Mouse (Mus musculus) liver, embryonic 16.5 days (tissue): ENCODE measurements around the gene Osbpl2. TPM values are rescaled to one million over a fixed set of nuclear protein-coding genes. Genes with fewer than 3 reads are reported as not detected.

Experiments
- ATAC-seq: fragments of 200-750 bp; cut with Nextera tagmentation; 2 replicates; pipeline ENCODE4 v1.8.0; 2017; ENCODE audit warnings: low read depth, mild to moderate bottlenecking, moderate number of reproducible peaks, moderate library complexity
- H3K27ac ChIP-seq: fragments of 300-500 bp; sonication (generic); 2 replicates; pipeline ENCODE4 v1.5.1; 2014; ENCODE audit warnings: mild to moderate bottlenecking, low read length
- H3K27me3 ChIP-seq: fragments of 300-500 bp; sonication (generic); 2 replicates; pipeline ENCODE4 v1.6.1; 2014; ENCODE audit warnings: low read depth, low read length, mixed read lengths; ENCODE audit not compliant: control insufficient read depth, insufficient read depth
- H3K36me3 ChIP-seq: fragments of 300-500 bp; sonication (generic); 2 replicates; pipeline ENCODE4 v1.6.1; 2014; ENCODE audit warnings: mild to moderate bottlenecking; ENCODE audit not compliant: control insufficient read depth, insufficient read depth
- H3K4me1 ChIP-seq: fragments of 300-500 bp; sonication (generic); 2 replicates; pipeline ENCODE4 v1.6.1; 2014; ENCODE audit warnings: low read depth, low read length, mixed read lengths; ENCODE audit not compliant: control insufficient read depth
- H3K4me2 ChIP-seq: fragments of 300-500 bp; sonication (generic); 2 replicates; pipeline ENCODE4 v1.6.1; 2014; ENCODE audit warnings: low read depth, low read length, mixed read lengths
- H3K4me3 ChIP-seq: fragments of 300-500 bp; sonication (generic); 2 replicates; pipeline ENCODE4 v1.5.1; 2014; ENCODE audit warnings: low read depth, mild to moderate bottlenecking, low read length
- H3K9ac ChIP-seq: fragments of 300-500 bp; sonication (generic); 2 replicates; pipeline ENCODE4 v1.6.1; 2014; ENCODE audit warnings: low read depth, low read length
- H3K9me3 ChIP-seq: fragments of 300-500 bp; sonication (generic); replicated peaks from 2 replicates; pipeline ENCODE4 v1.6.1; 2016; ENCODE audit warnings: low read length; ENCODE audit not compliant: control insufficient read depth
- WGBS: fragments of 180-500 bp; shearing (Covaris S2); extraction: QIAGEN DNeasy Blood & Tissue Kit; methylation state at CpG from one replicate; pipeline ENCODE4 v1.1.7; 2014; ENCODE audit not compliant: insufficient replicate concordance; 5-methylcytosine and 5-hydroxymethylcytosine counted together
- polyA plus RNA-seq: library from polyadenylated mRNA; unstranded; fragments of >200 nt; fragmentation: Nextera tagmentation; extraction: Ambion mirVana; gene quantifications from 2 replicates; pipeline ENCODE4 v1.2.1, GENCODE M21; 2015

Osbpl2 gene
- polyA plus RNA-seq, 1 experiment from 2014 or later = 10.2 TPM

GRCm38 (mm10) chr2:180127675-180128074 lies 8.6 kb downstream of the Osbpl2 start:
- no peaks in the 10 kb centered on the region for H3K27me3 ChIP-seq
- H3K36me3 ChIP-seq = no peaks in the 10 kb centered on the region
- H3K4me3 ChIP-seq = no peak overlapping the region
- H3K27ac ChIP-seq = no peak overlapping the region
- ATAC-seq = no peak
- no peak overlapping the region for H3K9ac ChIP-seq
- H3K9me3 ChIP-seq = no peaks in the 10 kb centered on the region
- peaks cover 5% of the 10 kb centered on the region for H3K4me1 ChIP-seq
- H3K4me2 ChIP-seq = no peak overlapping the region
- WGBS = 28% methylated on average over 1 of the region's 1 CpGs

- no peaks in the 10 kb centered on the region for H3K9me3 ChIP-seq
- H3K4me1 ChIP-seq = peaks cover 4% of the 10 kb centered on the region
- WGBS = 46% methylated on average over 4 of the region's 4 CpGs
- H3K9ac ChIP-seq = no peak overlapping the region
- H3K36me3 ChIP-seq = no peaks in the 10 kb centered on the region
- no peak overlapping the region for H3K27ac ChIP-seq
- no peaks in the 10 kb centered on the region for H3K27me3 ChIP-seq
- ATAC-seq = no peak
- H3K4me3 ChIP-seq = no peak overlapping the region
- H3K4me2 ChIP-seq = no peak overlapping the region
Observed at GRCm38 (mm10) chr2:180133231-180133630, 14.1 kb downstream of the Osbpl2 start.

DNA sequence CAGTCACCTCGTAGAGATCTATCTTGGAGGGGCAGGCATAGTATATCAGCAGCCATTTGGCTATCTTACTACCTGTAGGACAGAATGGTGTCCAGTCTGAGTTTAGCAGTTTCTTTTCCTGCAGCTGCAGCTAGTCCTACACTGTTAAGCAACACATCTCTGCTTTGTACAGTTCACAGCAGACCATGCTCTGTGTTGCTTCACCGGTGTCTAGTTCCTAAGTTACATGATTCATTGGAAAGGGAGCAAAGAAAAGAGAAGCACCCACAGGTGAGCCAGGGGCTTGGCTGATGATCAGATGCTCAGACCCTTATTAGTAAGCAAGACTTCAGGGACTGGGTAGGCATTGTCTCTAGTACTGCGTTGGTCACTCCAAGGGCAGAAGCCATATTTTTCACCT lies 14.8 kb downstream of the Osbpl2 start:
- Histone ChIP-seq H3K4me1 (peaks cover 4% of the 10 kb centered on the region), H3K27ac (no peak overlapping the region), H3K9ac (no peak overlapping the region), H3K36me3 (no peaks in the 10 kb centered on the region), H3K9me3 (no peaks in the 10 kb centered on the region), H3K4me3 (no peak overlapping the region), H3K4me2 (no peak overlapping the region), H3K27me3 (no peaks in the 10 kb centered on the region)
- WGBS = 62% methylated on average over 3 of the region's 3 CpGs
- ATAC-seq = 0 out of 2 replicates have a peak, but pooled peaks have one; percentile 19

DNA sequence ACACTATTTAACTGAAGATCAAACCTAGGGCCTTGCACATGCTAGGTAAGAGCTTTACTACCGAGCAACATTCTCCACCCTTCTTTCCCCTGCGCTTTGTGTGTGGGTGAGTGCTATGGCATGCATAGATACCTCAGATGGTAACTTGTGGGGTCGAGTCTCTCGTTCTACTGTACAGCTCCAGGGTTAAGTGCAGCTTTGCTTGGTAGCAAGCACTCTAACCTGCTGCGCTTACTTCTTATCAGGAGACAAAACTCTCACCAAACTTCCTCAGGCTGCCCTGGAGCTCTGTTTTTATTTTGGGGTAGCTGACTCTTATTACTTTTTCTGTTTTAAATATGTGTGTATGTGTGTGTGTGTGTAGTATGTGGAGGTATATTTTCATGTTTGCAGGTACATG lies 16.3 kb downstream of the Osbpl2 start:
- H3K4me2 ChIP-seq = no peak overlapping the region
- no peaks in the 10 kb centered on the region for H3K27me3 ChIP-seq
- no peaks in the 10 kb centered on the region for H3K36me3 ChIP-seq
- ATAC-seq = no peak
- H3K4me1 ChIP-seq = peaks cover 4% of the 10 kb centered on the region
- H3K27ac ChIP-seq = no peak overlapping the region
- no peaks in the 10 kb centered on the region for H3K9me3 ChIP-seq
- WGBS = 36% methylated on average over 5 of the region's 5 CpGs
- H3K9ac ChIP-seq = no peak overlapping the region
- no peak overlapping the region for H3K4me3 ChIP-seq

DNA sequence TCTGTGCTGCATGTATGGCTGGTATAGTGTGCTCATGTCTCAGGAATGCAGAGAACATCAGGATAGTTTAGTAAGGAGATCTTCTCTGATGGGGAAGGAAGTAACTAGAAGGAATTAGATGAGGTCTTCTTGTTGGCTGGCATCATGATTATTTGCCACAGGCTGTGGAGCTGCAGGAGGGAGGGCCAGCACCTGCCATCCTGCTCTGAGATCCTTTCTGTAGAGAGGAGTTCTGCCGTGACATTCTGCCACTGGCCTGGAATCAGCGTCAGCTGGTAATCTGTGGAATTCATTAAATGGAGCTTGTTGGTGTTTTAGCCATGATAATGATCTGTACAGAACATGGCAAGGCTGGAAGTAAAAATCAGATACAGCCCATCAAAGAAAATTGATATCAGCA lies 27.0 kb downstream of the Osbpl2 start:
- no peak for ATAC-seq
- Histone ChIP-seq H3K4me3 (no peak overlapping the region), H3K27ac (no peak overlapping the region), H3K9me3 (no peaks in the 10 kb centered on the region), H3K36me3 (peaks cover 5% of the 10 kb centered on the region; the same call in 1 of the 2 replicates), H3K4me2 (no peak overlapping the region), H3K9ac (no peak overlapping the region), H3K27me3 (no peaks in the 10 kb centered on the region), H3K4me1 (no peaks in the 10 kb centered on the region)
- WGBS = 83% methylated on average over 2 of the region's 2 CpGs

GRCm38 (mm10) chr2:180147379-180147778 lies 28.3 kb downstream of the Osbpl2 start:
- Histone ChIP-seq H3K4me3 (no peak overlapping the region), H3K4me1 (no peaks in the 10 kb centered on the region), H3K27ac (no peak overlapping the region), H3K9me3 (no peaks in the 10 kb centered on the region), H3K36me3 (peaks cover 7% of the 10 kb centered on the region; the same call in 1 of the 2 replicates), H3K9ac (no peak overlapping the region), H3K27me3 (no peaks in the 10 kb centered on the region), H3K4me2 (no peak overlapping the region)
- WGBS = 82% methylated on average over 6 of the region's 6 CpGs
- ATAC-seq = no peak

DNA sequence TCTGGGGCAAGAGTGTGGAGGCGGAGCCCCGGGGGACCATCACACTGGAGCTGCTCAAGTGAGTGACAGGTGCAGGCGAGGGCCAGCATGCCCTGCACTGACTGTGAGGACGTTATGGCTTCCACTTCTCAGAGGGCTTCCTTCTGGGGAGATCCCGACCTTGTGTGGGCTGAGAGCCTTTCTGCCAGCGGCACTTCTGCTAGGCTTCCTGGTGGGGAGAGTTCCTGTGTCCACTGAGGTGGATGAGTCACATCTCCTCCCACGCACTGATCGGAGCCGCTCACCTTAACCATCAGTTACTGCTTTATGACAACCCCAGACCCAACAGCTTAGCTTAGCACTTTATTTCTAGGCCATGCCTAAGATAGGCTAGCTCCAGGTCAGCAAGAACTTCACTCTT lies 29.4 kb downstream of the Osbpl2 start:
- Histone ChIP-seq H3K4me1 (no peaks in the 10 kb centered on the region), H3K9me3 (no peaks in the 10 kb centered on the region), H3K9ac (no peak overlapping the region), H3K4me3 (no peak overlapping the region), H3K36me3 (peaks cover 7% of the 10 kb centered on the region; the same call in 1 of the 2 replicates), H3K27me3 (no peaks in the 10 kb centered on the region), H3K4me2 (no peak overlapping the region), H3K27ac (no peak overlapping the region)
- 79% methylated on average over 9 of the region's 9 CpGs for WGBS
- no peak for ATAC-seq

- Histone ChIP-seq H3K9me3 (no peaks in the 10 kb centered on the region), H3K27ac (no peak overlapping the region)
Observed at GRCm38 (mm10) chr2:180154796-180155195, 35.7 kb downstream of the Osbpl2 start.

DNA sequence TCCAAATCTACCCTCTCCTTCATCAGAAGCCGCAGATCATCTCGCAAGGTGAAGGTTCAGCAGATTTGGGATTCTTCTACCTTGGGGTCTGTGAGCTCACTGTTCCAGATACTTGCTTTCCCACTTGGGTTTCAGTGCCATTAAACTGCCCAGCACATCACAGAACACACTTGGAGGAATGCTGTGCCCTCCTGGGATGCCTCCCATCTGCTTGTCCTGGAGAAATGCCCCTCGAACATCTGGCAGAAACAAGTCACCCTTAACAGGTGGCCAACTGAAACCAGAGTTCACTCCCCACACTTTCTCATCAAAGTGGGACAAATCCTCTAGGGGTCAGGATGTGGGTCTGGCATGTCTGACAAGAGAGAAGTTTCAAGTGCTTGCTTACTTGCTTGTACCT lies 39.5 kb downstream of the Osbpl2 start:
- Histone ChIP-seq H3K4me3 (no peak overlapping the region), H3K4me1 (no peaks in the 10 kb centered on the region), H3K4me2 (no peak overlapping the region), H3K9me3 (no peaks in the 10 kb centered on the region), H3K27me3 (no peaks in the 10 kb centered on the region), H3K9ac (no peak overlapping the region), H3K27ac (no peak overlapping the region), H3K36me3 (peaks cover 4% of the 10 kb centered on the region)
- 77% methylated on average over 3 of the region's 3 CpGs for WGBS
- ATAC-seq = no peak

More at GRCm38 (mm10) chr2:180154796-180155195, 35.7 kb downstream of the Osbpl2 start:
- Histone ChIP-seq H3K27me3 (no peaks in the 10 kb centered on the region), H3K4me2 (no peak overlapping the region), H3K4me3 (no peak overlapping the region), H3K4me1 (no peaks in the 10 kb centered on the region), H3K36me3 (peaks cover 6% of the 10 kb centered on the region; the same call in 1 of the 2 replicates), H3K9ac (no peak overlapping the region)
- WGBS = 72% methylated on average over 3 of the region's 3 CpGs
- no peak for ATAC-seq
